Mouse (Mus musculus) liver, embryonic 14.5 days (tissue): ENCODE measurements at regions not wholly inside any gene's neighbourhood (a gene's known extent, or its start where the extent isn't known, plus 50 kb on each side); places are given as distances from the start of the nearest gene placed in this dataset.

Source experiments
- ATAC-seq: fragments of 200-750 bp; cut with Nextera tagmentation; 2 replicates; pipeline ENCODE4 v1.8.0; 2017; ENCODE audit warnings: moderate number of reproducible peaks, mild to moderate bottlenecking, moderate library complexity; ENCODE audit not compliant: insufficient read depth
- DNase-seq, 3 experiments: peaks; one replicate each; pipeline ENCODE4 v3.0.0-alpha.2; 2012 to 2013; ENCODE audit warnings: low read depth in 3 of 3, low spot score in 3 of 3
- H3K27ac ChIP-seq: fragments of 300-500 bp; sonication (generic); 2 replicates; pipeline ENCODE4 v1.5.1; 2014; ENCODE audit warnings: moderate library complexity, mild to moderate bottlenecking, control low read depth, inconsistent platforms
- H3K27me3 ChIP-seq: fragments of 300-500 bp; sonication (generic); 2 replicates; pipeline ENCODE4 v1.6.1; 2014; ENCODE audit warnings: mild to moderate bottlenecking, low read length, moderate library complexity; ENCODE audit not compliant: control insufficient read depth, insufficient read depth
- H3K36me3 ChIP-seq: fragments of 300-500 bp; sonication (generic); replicated peaks from 2 replicates; pipeline ENCODE4 v1.6.1; 2014; ENCODE audit warnings: low read depth; ENCODE audit not compliant: control insufficient read depth, insufficient read depth
- H3K4me1 ChIP-seq, 2 experiments: fragments of 200-500 bp in 1 of 2; fragments of 300-500 bp in 1 of 2; sonication (generic) in 1 of 2; replicated peaks; 2 replicates each; pipeline ENCODE4 v1.6.1; 2012 to 2014; ENCODE audit warnings: antibody characterized with exemption in 1 of 2, inconsistent platforms in 1 of 2, low read length in 1 of 2; ENCODE audit not compliant: control insufficient read depth in 2 of 2, insufficient read depth in 2 of 2
- H3K4me2 ChIP-seq: fragments of 300-500 bp; sonication (generic); 2 replicates; pipeline ENCODE4 v1.6.1; 2014; ENCODE audit warnings: low read depth, mild to moderate bottlenecking, control low read depth, moderate library complexity
- H3K4me3 ChIP-seq, 2 experiments: fragments of 200-500 bp in 1 of 2; fragments of 300-500 bp in 1 of 2; sonication (generic) in 1 of 2; 2 replicates each; pipeline ENCODE4 v1.5.1; 2012 to 2014; ENCODE audit warnings: low read depth in 2 of 2, low read length in 2 of 2, mild to moderate bottlenecking in 2 of 2, control low read depth in 1 of 2, inconsistent platforms in 1 of 2, moderate library complexity in 1 of 2; ENCODE audit not compliant: insufficient read depth in 1 of 2
- H3K9ac ChIP-seq: fragments of 300-500 bp; sonication (generic); replicated peaks from 2 replicates; pipeline ENCODE4 v1.6.1; 2014; ENCODE audit warnings: mild to moderate bottlenecking, control low read depth, moderate library complexity
- H3K9me3 ChIP-seq: fragments of 300-500 bp; sonication (generic); 2 replicates; pipeline ENCODE4 v1.6.1; 2016; ENCODE audit warnings: low read length, mixed read lengths; ENCODE audit not compliant: control insufficient read depth
- CTCF ChIP-seq: IDR thresholded peaks from 2 replicates; pipeline ENCODE4 v1.5.1; 2016; ENCODE audit warnings: antibody characterized with exemption, low read depth, control low read depth
- EP300 ChIP-seq: IDR thresholded peaks from 2 replicates; pipeline ENCODE4 v1.6.1; 2016; ENCODE audit warnings: antibody characterized with exemption, low read depth
- WGBS: fragments of 180-500 bp; shearing (Covaris S2); extraction: QIAGEN DNeasy Blood & Tissue Kit; methylation state at CpG from one replicate; pipeline ENCODE4 v1.1.7; 2014; ENCODE audit not compliant: insufficient replicate concordance; 5-methylcytosine and 5-hydroxymethylcytosine counted together

DNA sequence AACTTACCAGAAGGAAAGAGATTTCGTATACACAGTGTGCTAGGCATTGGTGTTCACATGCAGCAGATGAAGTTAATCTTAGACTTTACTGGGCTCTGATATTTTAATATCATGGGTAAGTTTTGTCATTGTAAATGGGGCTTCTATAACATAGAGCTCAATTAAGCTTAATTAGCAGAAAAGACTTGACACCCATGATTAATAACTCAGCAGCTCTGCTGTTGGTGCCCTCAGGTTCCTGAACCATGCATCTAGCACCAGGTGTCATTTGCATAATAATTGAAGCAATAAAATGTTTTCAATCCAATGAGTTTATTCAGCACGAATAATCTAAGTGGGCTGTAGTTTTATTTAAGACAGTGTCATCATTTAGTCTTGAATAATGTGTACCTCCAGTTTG is 290.4 kb upstream of the B430305J03Rik start:
- 39% methylated on average over 2 of the region's 2 CpGs for WGBS
- H3K9ac ChIP-seq = no peak overlapping the region
- no peak overlapping the region for H3K27ac ChIP-seq
- DNase-seq (no peak), ATAC-seq (no peak)
- H3K36me3 ChIP-seq = no peaks in the 10 kb centered on the region
- H3K4me1 ChIP-seq = no peaks in the 10 kb centered on the region
- no peak for TF ChIP-seq EP300
- no peak for TF ChIP-seq CTCF
- no peaks in the 10 kb centered on the region for H3K27me3 ChIP-seq
- no peaks in the 10 kb centered on the region for H3K9me3 ChIP-seq
- H3K4me2 ChIP-seq = no peak overlapping the region
- no peak overlapping the region for H3K4me3 ChIP-seq

DNA sequence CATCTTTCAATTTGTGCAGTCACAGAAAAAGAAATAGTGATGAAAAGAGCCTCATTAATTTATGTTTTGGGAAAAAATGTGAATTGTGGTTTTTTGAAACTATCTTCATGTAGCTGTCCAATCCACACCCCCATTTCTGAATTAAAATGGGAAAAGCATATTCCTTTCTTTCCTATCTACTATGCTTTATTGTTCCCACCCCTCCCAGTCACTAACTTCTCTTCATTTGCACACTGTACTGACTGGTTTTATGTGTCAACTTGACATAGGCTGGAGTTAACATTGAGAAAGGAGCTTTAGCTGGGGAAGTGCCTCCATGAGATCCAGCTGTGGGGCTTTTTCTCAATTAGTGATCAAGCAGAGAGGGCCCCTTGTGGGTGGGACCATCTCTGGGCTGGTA is 262.8 kb upstream of the B430305J03Rik start:
- H3K27me3 ChIP-seq = no peaks in the 10 kb centered on the region
- no peak for TF ChIP-seq EP300
- no peak for TF ChIP-seq CTCF
- no peaks in the 10 kb centered on the region for H3K36me3 ChIP-seq
- no peak overlapping the region for H3K9ac ChIP-seq
- no peaks in the 10 kb centered on the region for H3K4me1 ChIP-seq
- H3K4me2 ChIP-seq = no peak overlapping the region
- H3K27ac ChIP-seq = no peak overlapping the region
- DNase-seq (no peak), ATAC-seq (no peak)
- no peaks in the 10 kb centered on the region for H3K9me3 ChIP-seq
- no peak overlapping the region for H3K4me3 ChIP-seq

- Histone ChIP-seq H3K9me3 (no peaks in the 10 kb centered on the region), H3K27ac (no peak overlapping the region), H3K4me2 (no peak overlapping the region), H3K27me3 (no peaks in the 10 kb centered on the region), H3K4me3 (no peak overlapping the region), H3K9ac (no peak overlapping the region), H3K36me3 (no peaks in the 10 kb centered on the region), H3K4me1 (no peaks in the 10 kb centered on the region)
- 53% methylated on average over 3 of the region's 3 CpGs for WGBS
- DNase-seq (no peak), ATAC-seq (no peak)
- no peak for TF ChIP-seq EP300
- TF ChIP-seq CTCF = no peak
These were observed 262.3 kb upstream of the B430305J03Rik start for GRCm38 (mm10) chr3:61628099-61628498.

- no peaks in the 10 kb centered on the region for H3K27me3 ChIP-seq
- H3K27ac ChIP-seq = no peak overlapping the region
- ATAC-seq = no peak
- DNase-seq = no peak
- no peaks in the 10 kb centered on the region for H3K36me3 ChIP-seq
- H3K9ac ChIP-seq = no peak overlapping the region
- no peaks in the 10 kb centered on the region for H3K9me3 ChIP-seq
- no peak overlapping the region for H3K4me3 ChIP-seq
- TF ChIP-seq CTCF (no peak), EP300 (no peak)
- H3K4me2 ChIP-seq = no peak overlapping the region
- no peaks in the 10 kb centered on the region for H3K4me1 ChIP-seq
- WGBS = 74% methylated on average over 4 of the region's 4 CpGs
These were observed 258.3 kb upstream of the B430305J03Rik start for GRCm38 (mm10) chr3:61623954-61624487.

DNA sequence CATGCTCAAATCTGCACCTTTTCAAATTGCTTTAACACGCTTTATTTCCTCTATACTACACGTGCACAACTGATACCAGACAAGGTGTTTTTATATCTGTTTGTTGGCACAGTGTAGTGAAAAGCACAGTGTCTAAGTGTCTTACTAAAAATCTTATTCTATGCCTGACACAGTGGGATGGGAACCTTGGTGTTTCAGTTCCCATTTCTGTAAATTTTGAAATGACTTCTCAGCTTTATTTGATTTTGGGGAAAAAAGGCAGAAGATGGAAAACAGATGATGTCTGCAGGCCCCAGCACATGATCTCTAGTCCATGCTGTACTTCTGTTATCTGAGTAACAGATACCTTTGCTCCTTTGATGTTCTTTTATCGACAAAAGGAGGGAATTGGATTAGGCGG is 239.7 kb upstream of the B430305J03Rik start:
- no peaks in the 10 kb centered on the region for H3K27me3 ChIP-seq
- H3K36me3 ChIP-seq = no peaks in the 10 kb centered on the region
- WGBS = 62% methylated on average over 4 of the region's 4 CpGs
- H3K27ac ChIP-seq = no peak overlapping the region
- no peak overlapping the region for H3K4me3 ChIP-seq
- ATAC-seq (no peak), DNase-seq (no peak)
- no peak overlapping the region for H3K9ac ChIP-seq
- TF ChIP-seq CTCF (no peak), EP300 (no peak)
- H3K9me3 ChIP-seq = no peaks in the 10 kb centered on the region
- no peak overlapping the region for H3K4me2 ChIP-seq
- H3K4me1 ChIP-seq = no peaks in the 10 kb centered on the region
